Mouse (Mus musculus): ENCODE measurements around the gene Cd96.

Cd96 gene

DNA sequence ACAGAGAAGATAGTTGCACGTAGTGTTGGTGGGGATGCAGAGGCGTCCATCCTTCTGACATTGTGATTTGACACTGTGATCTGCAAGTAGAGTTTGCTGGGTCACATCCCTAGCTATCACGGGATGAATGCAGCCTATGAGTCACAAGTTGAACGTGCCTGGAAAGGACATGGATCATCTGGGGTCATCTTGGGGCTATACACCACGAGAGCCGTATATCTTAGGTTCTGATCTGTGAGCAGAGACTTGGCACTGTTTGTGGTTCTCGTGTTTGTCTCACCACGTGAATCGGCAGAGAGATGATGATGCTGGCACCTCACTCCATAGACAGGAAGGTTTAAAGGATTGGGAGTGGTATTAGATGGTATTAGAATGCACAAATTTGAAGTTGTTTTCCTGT lies 86.2 kb downstream of the Cd96 start:
- no peak for DNase-seq

- no peak for DNase-seq
Measured at GRCm38 (mm10) chr16:46022958-46023491, 97.0 kb downstream of the Cd96 start.

DNA sequence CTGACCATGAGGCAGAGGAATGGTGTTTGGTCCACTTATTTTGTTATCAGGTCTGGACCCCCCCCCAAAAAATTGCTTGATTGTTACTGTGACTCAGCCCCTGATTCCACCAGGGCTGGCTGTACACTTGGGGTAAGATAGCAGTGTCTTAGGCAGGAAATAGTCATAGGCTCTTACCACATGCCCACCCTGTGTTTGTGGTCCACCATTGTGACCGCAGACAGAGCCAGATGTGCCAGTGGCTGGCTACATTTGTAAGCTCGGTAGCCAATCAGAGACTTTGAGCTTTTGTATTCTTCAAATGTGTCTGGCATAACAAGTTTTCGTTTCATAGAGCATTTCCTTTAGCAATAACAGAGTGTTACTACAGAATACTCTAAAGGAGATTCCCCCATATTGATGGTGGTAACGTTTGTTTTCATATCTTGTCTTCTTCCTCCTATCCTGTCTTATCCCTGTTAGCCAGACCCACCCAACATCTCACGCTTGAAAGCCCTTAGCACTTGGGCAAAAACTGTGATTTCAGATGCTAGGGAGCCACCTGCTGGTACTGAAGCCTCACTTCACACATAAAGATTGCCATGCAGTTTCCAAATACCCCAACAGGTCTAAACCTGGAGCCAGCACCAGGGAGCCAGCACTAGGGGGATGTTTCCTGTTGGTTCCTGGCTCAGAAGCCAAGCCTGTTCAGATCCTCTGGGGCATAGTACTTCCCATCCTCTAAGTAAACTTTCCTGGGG lies 97.7 kb downstream of the Cd96 start:
- peak; percentile 53 for DNase-seq

DNA sequence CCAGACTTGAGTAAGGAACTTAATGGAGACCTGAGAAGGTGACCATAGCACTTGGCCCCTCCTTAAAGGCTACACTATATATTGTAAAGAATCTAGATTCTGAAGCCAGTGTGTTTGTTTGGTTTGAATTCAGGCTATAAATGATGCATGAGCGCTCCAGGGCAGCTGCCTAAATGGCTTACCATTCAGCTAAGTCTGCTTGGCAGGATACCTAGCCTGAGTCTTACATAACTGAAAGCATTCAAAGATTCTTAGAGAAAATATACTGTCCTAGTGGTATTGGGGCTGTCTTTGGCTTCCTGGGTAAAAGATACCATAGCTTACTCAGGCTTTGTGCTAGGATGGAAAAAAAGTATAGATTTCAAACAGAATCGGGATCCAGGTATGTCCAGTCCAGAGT lies 98.7 kb downstream of the Cd96 start:
- no peak for DNase-seq

DNA sequence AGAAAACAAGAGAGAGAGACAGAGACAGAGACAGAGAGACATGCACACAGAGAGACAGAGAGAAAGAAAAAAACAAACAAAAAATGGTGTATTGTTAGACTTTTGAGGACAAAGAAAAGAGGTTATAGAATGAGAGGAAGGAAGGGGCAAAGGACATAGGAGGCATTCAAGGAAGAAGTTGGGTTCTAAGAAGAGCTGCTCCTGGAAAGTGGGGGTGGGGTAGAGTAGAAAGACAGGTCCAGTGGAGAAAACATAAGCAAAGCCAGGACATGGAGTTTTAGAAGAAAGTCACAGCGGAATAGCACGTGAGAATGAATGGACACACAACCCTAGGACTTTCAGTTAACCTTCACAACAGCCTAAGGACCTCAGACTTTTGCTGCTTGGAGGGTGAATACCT lies 99.7 kb downstream of the Cd96 start:
- DNase-seq: no peak

DNA sequence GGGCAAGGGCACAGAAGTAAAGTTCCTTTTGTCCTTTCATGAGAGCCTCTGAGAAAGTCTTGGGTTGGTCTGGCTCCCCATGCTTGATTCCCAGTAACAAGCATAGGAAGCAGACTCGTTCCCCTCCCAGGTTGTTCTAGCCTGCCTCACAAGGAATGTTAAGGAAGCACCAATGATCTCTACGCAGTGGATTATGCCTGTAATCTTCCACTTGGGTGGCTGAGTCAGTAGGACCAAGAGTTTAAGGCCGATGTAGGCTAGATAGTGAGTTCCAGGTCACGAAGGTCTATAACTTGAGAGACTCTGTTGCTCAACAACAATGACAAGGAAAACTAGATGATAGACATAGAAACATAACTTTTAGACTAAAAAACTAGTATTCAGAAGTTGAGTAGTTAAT lies 100.3 kb downstream of the Cd96 start:
- DNase-seq: no peak

- DNase-seq: no peak
Measured at GRCm38 (mm10) chr16:46019359-46019758, 100.7 kb downstream of the Cd96 start.

DNA sequence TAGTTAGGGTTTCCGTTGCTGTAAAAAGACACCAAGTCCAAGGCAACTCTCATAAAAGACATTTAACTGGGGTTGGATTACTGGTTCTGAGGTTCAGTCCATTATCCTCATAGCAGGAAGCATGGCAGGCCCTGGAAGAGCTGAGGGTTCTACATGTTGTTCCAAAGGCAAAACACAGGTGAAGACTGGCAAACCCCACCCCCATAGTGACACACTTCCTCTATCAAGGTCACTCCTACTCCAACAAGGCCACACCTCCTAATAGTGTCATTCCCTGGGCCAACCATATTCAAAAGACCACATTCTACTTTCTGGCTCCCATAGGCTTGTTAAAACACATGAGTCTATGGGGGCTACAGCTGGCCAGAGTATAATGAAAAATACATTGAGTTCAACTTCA lies 108.4 kb downstream of the Cd96 start:
- no peak for DNase-seq

DNA sequence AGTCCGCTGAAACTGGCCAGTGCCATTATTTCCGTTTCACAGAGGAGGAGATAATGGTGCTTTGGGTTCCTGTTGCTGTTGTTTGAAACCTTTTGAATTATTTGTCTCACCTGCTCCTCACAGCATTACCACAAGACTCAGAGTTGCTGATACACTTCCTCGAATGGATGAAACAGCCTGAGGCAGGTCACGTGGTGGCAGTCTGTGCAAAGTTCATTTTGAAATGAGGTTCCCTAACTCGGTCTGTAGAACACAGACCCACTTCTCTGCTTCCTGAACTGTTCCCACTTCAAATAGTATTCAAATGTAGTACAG lies 109.2 kb downstream of the Cd96 start:
- DNase-seq: no peak

DNA sequence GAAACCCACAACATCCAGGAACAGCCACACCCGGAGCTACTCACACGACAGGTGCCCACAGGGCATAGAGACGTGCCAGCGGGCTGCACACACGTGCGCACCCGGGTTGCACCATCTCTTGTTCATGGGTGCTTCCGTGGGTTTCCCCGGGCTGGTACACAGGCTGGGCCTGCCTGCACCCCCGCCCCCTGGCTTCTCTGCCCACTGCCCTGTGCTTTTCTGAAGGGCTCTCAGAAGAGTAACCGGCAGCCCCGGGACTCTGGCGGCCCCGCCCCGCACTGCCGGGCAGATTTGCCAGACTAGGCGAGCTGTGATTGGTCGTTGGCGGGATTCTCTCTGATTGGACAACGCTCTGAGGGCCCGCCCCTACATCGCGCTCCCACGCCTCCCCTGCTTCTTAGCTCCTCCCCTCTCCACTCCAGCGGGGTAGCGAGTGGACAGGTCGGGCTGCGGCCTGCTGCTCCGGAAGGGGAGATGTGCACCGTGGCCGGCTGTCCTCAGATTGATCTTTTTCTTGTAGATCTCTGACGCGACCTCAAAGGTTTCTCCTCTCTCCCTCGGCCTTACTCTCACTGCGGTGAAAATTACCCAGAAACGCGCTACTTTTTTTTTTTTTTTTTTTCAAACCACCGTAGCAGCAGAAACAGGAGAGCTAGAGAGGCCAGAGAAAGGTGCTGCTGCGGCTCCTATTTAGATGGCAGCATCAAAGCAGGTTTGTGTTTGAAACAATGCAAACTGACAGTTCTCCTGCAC lies 109.7 kb downstream of the Cd96 start, which contains the start of gene Plcxd2:
Plcxd2 (minus strand) TSS at position 66 of the 753 bp plus-strand sequence.
- peak; percentile 86 for DNase-seq

DNA sequence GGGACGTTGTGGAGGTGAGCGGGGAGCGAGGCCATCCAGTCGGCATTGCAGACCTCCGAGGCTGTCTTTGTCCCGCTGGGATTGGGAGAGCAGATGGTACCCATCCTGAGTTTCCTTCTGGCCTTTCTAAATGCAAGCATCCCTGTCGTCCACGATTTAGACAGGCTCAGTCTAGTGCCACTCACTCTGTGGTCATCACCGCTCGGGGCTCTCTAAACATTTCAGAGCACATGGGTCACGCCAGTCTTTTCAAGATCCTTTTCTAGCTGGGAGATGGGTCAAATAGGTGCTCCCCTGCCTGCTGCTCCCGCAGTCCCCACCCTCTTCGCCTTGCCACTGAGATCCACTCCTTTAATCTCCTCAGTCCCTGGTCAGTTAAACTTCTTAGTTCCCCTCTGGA lies 110.3 kb downstream of the Cd96 start:
- peak; percentile 16 for DNase-seq

- DNase-seq: no peak
Measured at GRCm38 (mm10) chr16:46008766-46009165, 111.3 kb downstream of the Cd96 start.

- peak; percentile 26 for DNase-seq
Measured at GRCm38 (mm10) chr16:46008036-46008605, 111.9 kb downstream of the Cd96 start.

GRCm38 (mm10) chr16:46006261-46006660 lies 113.8 kb downstream of the Cd96 start:
- DNase-seq: no peak

DNA sequence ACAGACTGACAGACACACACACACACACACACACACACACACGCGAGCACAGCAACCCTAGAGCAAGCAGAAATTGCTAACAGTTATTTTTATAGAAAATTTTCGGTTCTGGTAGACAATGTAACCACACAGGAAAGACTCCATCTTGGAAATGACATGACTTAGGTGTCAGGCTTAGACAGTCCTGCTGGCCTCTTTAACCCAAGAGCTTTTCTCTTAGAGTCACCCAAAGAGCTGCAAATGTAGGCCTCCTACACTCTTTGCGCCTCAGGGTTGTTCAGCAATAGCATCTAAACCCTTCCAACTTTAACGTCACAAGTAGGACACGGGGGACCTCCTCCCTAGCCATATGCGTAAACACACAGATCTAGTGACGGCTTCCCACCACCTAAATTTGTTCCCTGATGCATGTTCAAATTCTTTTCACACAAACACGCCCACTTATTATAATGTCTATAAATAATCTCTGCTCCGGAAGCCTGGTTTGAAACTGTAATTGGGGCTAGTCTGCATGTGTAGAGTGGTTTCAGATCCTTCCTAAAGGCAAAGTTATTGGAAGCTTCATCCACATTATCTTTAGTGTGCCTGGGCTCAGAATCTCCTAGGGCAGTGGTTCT lies 118.4 kb downstream of the Cd96 start:
- DNase-seq: no peak

DNA sequence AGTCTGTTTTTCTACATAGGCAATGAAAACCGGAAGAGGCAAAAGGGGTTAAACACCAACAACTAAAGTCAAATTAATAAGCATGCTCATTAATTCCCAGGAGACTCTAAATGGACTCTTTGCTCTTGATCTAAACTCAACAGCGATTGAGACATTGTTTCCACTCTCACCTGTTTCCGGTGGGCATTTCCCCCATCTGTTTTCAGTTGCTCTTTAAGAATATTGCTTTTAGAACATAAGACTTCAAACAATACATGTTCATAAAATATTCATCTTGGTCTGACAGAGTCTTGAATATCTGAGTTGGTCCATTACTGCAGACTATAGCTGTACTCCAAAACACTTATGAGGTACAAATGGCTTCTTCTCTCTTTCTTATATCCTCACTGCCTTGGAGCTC lies 119.1 kb downstream of the Cd96 start:
- no peak for DNase-seq

DNA sequence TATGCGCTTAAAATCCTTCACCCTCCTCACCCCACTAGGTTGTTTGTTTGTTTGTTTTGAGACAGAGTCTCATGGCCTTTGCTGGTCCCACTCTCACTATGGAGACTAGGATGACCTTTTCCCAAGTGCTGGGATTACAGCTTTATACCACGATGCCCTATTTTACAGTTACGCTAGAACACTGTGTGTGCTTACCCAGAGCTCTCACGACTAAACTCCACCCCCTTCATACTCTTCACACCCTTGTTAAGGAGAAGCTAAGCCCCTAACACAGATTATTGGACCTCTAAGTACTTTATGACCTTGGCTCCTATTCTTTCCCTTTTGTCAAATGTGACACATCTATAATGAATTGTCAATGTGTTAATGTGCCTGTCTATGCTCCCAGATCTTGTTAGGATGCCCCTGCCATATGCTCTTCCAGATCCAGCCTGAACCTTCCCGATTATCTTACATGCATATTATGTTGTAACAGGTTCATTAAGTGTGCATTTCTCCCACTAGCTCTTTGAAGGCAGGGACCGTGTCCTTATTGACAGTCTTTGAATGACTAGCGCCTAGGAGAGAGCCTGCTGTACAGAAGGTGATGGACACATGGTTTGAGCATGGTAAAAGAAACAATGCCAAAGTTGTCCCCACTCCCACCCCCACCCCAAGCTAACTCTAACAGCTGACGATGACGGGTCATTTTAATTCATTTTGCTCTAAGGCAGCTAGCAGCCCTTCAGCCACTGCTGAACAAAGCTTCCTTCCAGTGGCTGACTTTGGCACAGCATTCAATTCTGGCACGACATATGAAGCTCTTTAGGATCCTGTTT lies 120.5 kb downstream of the Cd96 start:
- no peak for DNase-seq

DNA sequence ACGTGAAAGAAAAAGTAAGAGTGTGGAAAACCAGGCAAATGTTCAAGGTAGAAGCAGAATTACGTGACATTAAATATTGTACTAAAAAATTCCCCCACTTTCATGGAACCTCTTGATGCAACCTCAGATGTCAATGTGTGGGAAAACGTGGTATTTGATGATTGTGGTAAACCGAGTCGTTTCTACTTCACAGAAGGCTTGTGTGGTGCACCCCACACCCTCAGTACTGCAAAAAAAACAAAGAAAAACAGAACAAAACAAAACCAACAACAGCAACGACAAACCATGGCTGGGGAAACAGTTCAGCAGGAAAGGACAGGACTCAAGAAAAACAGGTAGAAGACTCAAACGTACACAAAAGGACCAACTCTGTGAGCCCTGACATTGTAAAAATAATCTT lies 121.8 kb downstream of the Cd96 start:
- DNase-seq: no peak

- no peak for DNase-seq
Measured at GRCm38 (mm10) chr16:45990901-45991676, 129.0 kb downstream of the Cd96 start.

DNA sequence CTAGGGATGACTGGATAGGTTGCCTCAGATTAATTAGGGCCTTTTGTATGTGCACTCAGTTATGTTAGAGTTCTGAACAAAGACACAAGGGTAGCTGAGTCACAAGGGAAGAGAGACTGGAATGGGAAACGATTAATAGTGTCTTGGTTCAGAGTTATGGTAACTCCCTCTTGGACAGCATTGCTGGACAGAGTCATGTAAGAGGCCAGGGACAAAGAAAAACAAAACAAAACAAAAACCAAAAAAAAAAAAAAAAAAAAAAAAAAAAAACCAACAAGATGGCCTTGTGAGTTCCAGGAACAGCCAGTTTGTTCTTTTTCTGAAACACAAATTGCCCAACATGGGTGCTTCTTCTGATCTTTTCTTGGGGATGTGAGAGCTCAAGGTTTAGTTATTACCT lies 133.8 kb downstream of the Cd96 start:
- no peak for DNase-seq

Measured in right cerebral cortex, postnatal 4 days (tissue).